In the genomic region with DNA sequence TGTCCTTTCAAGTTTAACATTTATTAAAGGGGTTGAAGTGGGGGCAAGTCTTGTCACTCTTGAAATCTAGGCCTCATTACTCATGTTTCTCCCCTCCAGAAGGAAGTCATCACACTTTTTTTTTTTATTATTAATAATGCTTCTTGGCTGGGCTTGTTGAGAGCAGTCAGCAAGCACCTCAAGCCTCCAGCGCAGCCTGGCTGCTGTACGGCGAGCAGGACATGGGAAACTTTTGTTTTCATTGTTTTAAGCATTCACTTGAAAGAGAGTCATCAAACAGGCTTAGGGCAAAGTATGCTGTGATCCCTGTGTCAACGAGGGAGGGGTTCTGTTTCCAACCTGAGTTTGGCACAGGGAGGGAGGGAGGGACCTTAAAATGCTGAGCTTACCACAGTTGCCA, we compare ENCODE assay signal across 14 mouse cellular contexts.
"Had no signal": no experiment of that assay in that cellular context is flagged by ENCODE, and none has a peak within 500 bp of the region (broad histone marks: within the 10 kb centered on the region; RNA-seq: fewer than 3 reads in every experiment).

No protein-coding gene starts in this region.

- DNase-seq: kidney, adult 11 months; kidney, adult 9 months; kidney, postnatal 14 days; lung, adult 2 months; thymus, adult 2 months; thymus, postnatal 25 days had no signal

- H3K9ac ChIP-seq: liver, embryonic 15.5 days; midbrain, embryonic 15.5 days; neural tube, embryonic 12.5 days had no signal

- H3K4me3 ChIP-seq: limb, embryonic 10.5 days; liver, embryonic 15.5 days; megakaryocyte, embryonic 14.5 days; midbrain, embryonic 15.5 days; neural tube, embryonic 12.5 days had no signal

- H3K27ac ChIP-seq: liver, embryonic 15.5 days; macrophage; midbrain, embryonic 15.5 days; neural tube, embryonic 12.5 days had no signal

- ATAC-seq: midbrain, embryonic 15.5 days had no signal

- H3K4me2 ChIP-seq: liver, embryonic 11.5 days; liver, embryonic 15.5 days; midbrain, embryonic 11.5 days; midbrain, embryonic 15.5 days; neural tube, embryonic 12.5 days had no signal

- H3K9me3 ChIP-seq: limb, embryonic 10.5 days; liver, embryonic 15.5 days; megakaryocyte, embryonic 14.5 days; midbrain, embryonic 15.5 days; neural tube, embryonic 12.5 days had no signal

- H3K4me1 ChIP-seq: liver, embryonic 15.5 days; midbrain, embryonic 15.5 days had no signal

- H3K27me3 ChIP-seq: liver, embryonic 15.5 days; midbrain, embryonic 15.5 days; neural tube, embryonic 12.5 days had no signal

- H3K36me3 ChIP-seq: limb, embryonic 10.5 days; liver, embryonic 15.5 days; midbrain, embryonic 15.5 days; neural tube, embryonic 12.5 days had no signal
